Mouse (Mus musculus): ENCODE results near the gene Gmppb.

The Gmppb gene

DNA sequence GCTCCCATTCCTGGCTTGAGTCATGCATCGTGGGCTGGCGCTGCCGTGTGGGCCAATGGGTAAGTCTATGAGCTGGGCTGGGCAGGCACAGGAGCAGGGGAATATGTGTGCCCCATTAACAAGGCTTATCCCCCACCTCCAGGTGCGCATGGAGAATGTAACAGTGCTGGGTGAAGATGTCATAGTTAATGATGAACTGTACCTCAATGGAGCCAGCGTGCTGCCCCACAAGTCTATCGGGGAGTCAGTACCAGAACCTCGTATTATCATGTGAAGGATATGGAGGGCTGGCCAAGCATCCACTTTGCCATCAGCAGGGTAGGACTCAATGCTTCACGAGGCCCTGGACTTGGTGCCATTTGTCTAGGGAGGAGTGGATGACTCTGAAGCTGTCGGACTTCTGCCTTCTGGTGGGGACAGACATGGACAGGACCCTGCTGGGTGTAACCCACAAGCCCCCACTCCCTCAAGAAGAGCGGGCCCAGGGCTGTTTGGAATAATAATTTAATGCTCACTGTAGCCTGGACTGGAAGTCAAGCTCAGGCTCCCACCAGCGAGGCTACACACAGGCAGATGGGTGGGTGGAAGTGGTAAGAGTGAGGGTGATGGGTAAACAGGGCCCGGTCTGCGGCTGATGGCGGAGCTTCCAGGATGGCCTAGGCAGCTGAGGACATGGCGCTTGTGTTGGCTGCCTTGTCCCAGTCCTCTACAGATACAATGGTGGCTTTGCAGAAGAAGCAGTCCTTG is 2.3 kb downstream of the Gmppb start:
- no peak for DNase-seq (ENCODE audit: low spot score in 2 of 2)

DNA sequence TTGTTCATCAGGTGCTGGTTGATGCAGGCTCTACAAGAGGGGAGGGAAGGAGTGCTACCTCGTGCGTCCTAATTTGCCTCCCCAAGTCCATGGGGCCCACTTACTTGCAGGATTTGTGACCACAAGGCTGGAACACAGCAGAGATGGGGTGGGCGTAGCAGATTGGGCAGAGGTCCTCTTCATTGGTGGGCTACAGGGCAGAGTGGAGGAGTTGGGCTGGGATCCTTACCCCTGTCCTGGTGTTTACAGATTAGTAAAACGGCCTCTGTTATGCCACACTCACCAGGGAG is 2.8 kb downstream of the Gmppb start:
- no peak for DNase-seq (ENCODE audit: low spot score in 2 of 2)

DNA sequence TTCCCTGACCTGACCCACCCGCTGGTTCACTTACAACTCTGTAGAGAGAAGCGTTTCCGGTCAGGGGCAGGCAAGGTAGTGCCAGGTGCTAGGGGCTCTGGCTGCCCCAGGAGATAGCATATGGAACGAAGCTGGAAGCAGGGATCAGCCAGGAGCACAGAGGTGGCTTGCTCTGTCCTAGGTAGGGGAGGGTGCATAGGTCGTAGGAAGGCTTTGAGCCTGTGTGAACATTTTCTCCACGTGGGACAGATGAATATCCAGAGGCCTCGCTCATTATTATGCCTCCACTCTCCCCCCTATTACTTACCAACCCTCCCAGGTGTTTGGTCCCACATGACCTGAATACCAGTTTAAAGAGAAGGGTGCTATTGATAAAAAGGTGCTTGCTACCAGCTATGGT is 3.4 kb downstream of the Gmppb start:
- no peak for DNase-seq (ENCODE audit: low spot score in 2 of 2)

DNA sequence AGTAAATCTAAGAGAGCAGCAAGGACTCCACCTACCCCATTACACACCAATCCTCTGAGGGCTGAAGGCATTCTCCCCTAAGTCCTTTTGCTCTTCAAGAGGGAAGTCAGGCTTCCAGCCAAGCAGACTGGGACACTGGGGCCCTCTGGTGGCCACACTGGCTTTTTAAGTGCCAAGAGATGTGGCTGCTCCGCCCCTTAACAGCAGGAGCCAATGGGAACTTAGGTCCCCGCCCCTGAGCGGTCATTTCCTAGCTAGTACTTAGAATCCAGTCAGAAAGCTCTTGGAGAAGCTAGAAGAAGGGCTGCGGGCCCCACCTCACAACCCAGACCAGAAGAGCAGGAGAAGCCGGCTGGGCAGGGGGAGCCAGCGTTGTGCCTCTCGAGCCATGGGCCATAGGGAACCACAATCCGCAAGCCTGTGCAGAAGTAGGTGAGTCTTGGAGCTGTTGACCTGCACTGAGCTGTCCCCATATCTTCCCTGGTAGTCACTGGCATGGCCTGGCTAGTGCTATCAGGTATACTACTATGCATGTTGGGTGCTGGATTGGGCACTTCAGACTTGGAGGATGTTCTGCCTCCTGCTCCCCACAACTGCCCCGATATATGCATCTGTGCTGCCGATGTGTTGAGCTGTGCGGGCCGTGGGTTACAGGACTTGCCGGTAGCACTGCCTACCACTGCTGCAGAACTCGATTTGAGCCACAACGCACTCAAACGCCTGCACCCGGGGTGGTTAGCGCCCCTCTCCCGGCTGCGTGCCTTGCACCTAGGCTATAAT is 4.0 kb downstream of the Gmppb start, which contains the start of gene Amigo3:
Gene Amigo3 (plus strand): TSS at position 275 of the 780 bp plus-strand sequence.
- DNase-seq (ENCODE audit: low spot score in 2 of 2): peak; percentile 94 to 95

DNA sequence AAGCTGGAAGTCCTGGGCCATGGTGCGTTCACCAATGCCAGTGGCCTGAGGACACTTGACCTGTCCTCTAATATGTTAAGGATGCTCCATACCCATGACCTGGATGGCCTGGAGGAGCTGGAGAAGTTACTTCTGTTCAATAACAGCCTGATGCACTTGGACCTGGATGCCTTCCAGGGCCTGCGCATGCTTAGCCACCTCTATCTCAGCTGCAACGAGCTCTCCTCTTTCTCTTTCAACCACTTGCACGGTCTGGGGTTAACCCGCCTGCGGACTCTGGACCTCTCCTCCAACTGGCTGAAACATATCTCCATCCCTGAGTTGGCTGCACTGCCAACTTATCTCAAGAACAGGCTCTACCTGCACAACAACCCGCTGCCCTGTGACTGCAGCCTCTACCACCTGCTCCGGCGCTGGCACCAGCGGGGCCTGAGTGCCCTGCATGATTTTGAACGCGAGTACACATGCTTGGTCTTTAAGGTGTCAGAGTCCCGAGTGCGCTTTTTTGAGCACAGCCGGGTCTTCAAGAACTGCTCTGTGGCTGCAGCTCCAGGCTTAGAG is 4.7 kb downstream of the Gmppb start:
- no peak for DNase-seq (ENCODE audit: low spot score in 2 of 2)

DNA sequence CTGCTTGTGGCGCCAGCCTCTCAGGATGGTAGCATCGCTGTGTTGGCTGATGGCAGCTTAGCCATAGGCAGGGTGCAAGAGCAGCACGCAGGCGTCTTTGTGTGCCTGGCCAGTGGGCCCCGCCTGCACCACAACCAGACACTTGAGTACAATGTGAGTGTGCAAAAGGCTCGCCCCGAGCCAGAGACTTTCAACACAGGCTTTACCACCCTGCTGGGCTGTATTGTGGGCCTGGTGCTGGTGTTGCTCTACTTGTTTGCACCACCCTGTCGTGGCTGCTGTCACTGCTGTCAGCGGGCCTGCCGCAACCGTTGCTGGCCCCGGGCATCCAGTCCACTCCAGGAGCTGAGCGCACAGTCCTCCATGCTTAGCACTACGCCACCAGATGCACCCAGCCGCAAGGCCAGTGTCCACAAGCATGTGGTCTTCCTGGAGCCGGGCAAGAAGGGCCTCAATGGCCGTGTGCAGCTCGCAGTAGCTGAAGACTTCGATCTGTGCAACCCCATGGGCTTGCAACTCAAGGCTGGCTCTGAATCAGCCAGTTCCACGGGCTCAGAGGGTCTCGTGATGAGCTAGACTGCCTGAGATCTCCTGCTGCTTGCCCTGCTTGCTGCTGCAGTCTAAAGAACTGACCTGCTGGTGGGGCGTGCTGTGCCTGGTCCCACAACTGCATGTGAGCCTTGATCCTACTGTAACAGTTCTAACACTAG is 5.4 kb downstream of the Gmppb start:
- no peak for DNase-seq (ENCODE audit: low spot score in 2 of 2)

DNA sequence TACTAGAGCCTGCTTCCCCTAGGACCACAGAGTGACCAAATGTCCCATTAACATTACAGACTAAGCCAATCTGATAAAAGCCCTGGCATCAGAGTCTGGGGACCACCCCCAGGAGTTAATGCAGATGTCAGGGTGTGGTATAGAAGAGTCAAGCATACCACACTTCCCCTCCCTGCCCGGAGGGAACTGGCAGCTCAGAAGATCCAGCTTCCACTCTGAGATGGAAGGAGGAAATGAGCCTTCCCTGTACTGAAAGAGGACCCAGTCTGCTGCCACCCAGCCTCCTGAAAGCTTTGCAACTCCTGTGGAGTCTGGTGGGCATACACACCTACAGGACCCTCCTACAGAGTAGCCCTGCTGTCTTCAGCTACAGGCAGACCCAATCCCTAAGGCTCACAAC is 6.0 kb downstream of the Gmppb start:
- no peak for DNase-seq (ENCODE audit: low spot score in 2 of 2)

DNA sequence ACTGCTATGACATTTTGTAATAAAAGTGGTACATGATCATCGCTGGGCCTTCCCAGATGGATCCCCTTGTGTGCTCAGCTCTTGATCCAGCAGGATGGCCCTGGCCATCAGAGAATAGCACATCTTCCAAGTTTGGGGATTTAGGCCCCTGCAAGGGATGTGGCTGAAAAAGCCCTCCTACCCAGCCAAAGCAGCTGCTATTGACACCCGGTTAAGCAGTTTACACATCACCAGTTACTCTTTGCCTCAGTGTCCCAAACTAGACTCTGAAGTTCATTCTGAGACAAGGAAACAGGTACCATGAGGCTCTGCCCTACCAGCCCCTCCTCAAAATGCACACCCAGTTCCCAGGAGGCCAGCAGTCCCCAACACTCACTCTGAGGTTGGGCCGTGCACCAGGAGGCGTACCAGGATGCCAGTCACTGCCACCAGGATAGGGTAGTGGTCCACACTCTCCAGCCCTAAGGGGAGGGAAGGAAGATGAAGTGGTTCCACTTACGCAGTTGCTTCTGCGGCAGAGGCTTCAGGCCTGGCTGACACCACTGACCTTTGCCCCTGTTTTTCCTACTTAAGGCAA is 6.7 kb downstream of the Gmppb start:
- DNase-seq (ENCODE audit: low spot score in 2 of 2): no peak

DNA sequence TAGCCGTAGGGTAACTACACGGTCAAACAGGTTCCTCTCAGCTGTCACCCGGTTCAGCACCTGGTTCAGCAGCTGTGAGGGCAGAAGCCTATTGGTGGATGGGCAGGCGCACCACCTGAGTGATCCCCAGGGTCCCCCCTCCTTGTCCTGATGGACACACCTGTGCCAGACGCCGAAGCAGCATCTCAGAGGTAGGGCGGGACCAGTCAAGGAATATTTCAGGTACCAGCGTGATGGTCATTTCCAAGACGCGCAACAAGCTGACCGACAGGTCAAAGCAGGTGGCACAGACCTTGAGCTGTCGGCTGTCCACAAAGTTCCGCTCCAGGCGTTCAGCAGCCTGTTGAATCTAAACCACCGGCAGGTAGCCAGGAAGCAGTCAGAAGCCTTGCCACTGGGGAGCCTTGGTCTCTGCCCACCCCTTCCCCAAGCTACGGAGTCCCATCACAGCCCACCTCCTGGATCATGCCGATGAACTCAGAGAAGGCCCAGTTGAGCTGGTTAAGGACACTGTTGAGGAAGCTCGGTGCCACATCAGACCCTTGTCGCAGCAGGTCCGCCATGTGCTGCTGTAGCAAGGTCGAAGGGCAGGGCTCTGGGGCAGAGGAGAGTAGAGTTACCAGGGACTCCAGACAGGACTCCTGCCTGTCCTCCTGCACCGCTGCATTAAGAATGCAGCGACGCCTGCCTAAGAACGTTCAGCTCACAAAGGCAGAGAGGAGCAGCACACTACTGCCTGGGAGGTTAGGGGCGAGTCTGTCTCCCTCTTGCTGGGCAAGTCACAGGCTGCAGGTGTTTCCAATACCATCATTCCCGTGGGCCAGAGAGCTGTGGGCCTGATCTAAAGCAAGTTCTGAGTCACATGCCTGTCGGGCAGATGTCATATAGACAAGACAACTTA is 7.6 kb downstream of the Gmppb start:
- no peak for DNase-seq (ENCODE audit: low spot score in 2 of 2)

DNA sequence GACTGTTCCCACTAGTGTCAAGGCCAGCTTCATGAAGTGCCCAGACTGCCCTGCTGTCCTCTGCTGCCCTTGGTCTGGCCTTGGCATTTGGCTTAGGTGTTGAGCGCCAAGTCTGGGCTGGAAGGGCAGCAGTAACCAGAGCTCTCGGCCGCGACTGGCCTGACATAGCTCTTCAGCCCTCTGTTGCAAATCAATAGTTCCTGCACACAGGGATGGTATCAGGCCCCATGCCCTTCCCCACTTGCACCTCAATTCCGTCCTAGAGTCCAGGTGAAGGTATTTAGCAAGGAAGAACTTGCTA is 8.2 kb downstream of the Gmppb start:
- DNase-seq (ENCODE audit: low spot score in 2 of 2): no peak

DNA sequence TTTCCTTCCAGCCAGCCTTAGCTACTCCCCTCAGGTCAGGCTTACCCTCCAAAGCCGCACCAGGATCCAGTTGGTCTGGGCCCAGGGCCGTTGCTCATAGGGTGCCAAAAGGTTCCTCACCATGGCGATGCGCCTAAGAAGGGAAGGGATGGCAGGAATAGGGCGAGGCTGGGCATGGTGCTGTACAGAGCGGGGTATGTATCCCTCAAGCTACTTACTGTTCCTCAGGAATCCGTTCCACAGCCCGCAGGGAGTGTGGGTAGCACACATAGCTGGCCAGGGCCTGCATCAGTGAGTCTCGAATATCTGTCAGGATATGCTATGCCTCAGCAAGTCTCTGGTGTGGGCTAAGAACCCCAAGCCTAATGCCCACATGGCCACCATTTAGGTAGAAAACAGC is 9.2 kb downstream of the Gmppb start:
- DNase-seq (ENCODE audit: low spot score in 2 of 2): no peak

DNA sequence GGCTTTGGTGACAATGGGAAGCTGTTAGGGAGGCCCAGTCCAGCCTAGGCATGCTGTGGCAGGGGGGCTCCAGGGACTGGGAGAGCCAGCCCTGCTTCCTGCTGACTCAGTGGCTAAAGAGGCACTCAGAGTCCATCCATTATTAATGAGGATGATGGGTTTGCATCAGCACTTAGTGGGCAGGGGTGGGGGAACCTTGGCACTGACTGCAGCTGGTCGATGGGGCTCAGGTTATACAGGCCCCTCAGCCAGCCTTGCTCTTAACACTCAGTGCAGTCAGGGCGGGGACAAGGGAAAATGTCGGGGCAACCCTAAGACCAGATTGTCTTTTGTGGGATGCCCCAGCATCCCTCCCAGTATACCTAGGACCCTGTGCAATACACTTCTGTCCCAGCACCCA is 13.1 kb downstream of the Gmppb start:
- no peak for DNase-seq (ENCODE audit: low spot score in 2 of 2)

DNA sequence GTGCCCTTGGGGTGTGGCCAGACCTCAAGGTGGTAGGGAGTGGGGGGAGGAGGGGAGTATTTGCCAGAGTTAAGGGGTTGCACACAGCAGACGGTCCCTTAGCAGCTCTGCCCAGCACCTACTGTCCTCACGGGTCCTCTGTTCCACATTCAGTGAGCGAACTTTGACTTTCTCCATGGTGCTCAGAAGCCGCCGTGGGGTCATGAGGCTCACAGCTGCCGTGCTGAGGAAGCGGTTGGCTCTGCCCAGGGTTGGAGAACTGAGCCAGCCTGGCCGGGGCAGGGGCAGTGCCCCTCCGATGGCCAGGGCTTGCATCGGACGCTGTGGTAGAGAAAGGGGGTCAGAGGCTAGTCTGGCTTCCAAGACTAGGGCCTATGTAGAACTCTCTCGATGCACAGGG is 14.3 kb downstream of the Gmppb start:
- no peak for DNase-seq (ENCODE audit: low spot score in 2 of 2)

DNA sequence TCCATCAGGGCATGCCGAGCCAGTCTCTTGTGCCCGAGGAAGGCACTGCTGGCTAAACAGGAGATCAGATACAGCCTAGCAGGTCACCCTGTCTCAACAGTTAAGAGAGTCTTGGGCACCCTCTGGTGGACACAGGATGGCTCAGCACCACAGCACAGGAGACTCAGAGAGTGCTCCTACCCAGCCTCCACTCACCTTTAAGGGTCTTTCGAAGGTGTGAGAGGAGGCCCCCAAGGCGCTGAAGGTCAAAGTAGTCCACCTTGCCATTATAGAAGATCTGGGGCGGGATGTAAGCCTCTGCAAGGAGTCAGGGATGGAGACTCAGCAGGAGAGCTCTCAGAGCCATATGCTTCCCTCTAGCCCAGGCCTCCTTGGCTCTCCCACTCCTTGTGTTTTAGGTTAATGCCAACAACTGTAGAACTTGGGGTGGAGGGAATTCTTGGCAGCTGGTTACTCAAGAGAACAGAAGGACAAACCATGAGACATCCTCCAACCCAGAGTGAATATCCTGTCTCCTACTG is 16.5 kb downstream of the Gmppb start:
- peak in 1 of 2 experiments; percentile 64 for DNase-seq (ENCODE audit: low spot score in 2 of 2)

DNA sequence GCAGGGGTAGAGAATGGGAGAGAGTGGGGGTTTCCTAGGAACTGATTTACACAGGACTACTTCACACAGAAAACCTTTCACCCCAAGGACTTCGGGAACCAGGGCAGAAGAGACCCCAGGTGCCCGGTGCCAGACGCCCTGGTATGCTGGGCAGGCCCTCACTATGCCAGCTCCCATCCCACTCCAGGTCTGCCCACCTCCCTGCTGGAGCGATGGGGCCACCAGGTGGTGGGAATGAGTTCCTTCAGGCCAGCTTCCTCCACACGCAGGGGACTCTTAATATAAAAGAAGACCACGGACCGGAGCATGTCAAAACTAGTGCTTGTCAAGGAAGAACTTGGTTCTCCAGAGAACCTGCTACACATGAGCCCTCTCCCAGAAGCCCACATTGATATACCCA is 18.2 kb downstream of the Gmppb start:
- DNase-seq (ENCODE audit: low spot score in 2 of 2): no peak

DNA sequence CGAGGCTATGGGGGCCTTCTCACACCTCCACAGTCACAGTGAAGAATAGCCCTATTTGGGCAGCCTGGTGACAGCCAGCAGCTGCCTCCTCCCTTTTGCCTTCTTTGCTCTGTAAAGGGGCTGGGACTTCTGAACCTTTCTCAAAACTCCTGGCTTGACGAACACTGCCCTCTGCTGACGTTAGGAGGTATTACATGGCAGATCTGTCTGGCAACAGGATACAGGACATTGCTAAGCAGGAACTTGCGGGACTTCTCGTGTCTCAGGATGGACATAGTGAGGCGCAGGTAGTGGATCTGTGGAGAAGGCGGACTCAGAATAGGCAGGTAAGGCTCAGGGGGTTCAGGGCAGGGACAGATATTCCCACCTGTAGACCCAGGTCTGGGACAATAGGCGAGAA is 18.9 kb downstream of the Gmppb start:
- DNase-seq (ENCODE audit: low spot score in 2 of 2): peak in 1 of 2 experiments; percentile 74

DNA sequence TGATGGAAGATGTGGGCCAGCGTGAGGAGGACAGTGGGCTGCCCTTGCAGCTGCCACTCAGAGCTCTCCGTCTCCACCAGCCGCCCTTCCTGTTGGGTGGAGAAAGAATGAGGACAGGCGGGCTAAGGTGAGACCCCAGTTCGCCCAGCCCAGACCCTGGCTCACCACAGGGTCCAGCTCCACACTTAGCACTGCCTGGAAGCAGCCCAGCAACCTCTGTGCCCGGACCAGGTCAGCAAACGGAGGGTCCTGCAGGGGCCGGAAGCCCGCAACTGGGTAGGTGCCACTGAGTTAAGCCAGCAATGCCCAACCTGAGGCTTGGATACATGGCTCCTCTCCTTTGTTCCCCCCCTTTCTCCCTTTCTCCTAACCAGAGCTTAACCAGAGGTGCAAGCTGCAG is 20.0 kb downstream of the Gmppb start:
- no peak for DNase-seq (ENCODE audit: low spot score in 2 of 2)

DNA sequence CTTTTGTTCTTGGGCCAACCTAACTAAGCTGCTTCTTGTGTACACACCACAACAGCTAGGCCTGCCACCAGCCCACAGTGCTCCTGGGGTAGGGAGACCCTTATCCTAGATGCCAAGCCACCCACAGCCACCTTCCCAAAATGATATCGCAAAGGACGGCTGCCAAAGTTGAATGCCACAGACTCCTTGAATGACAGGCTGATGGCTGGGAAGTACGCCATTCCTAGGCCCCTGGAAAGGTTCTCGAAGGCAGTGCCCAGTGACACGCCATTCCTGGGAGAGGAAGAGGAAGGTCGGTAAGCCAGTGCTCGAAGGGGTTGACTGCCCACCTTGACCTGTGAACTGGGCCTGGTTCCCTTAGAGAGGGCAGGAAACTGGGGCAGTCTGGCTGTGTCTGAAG is 20.5 kb downstream of the Gmppb start:
- no peak for DNase-seq (ENCODE audit: low spot score in 2 of 2)

DNA sequence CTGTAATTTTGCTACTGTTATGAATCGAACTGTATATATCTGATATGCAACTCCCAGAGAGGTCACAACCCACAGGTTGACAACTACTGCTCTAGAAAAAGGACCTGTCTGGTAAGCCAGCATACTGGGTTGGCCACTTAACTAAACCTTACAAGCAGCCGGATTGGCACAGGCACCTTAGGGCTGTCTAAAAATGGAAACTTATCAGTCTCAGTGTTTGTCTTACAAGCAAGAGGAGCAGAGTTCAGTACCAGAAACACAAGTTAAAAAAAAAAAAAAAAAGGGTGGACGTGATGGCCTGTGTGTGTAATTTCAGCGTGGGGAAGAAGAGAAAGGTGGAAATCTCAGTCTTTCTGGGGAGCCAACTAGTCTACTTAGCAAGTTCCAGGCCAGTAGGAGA is 22.8 kb downstream of the Gmppb start:
- DNase-seq (ENCODE audit: low spot score in 2 of 2): no peak

DNA sequence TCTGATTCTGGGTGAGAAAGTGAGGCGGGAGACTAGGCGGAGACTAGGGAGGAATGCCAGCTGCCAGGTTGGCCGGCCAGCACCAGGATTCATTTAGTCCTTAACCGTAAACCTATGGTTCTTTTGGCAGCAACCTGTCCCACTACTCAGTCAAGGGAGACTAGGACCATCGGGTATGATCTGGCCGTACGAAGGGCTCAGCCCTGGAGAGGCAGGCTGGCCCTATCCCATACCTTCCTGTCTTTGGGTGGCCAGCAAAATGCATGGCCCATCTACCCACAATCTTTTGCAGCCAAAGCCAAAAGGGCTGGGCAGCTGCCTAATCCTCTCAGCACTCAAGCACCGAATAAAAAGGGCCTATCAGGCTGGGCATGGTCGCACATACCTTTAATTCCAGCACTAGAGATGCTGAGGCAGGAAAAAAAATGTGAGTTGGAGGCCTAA is 23.5 kb downstream of the Gmppb start:
- no peak for DNase-seq (ENCODE audit: low spot score in 2 of 2)
